Comparison of ENCODE assay signal across 23 mouse cellular contexts in the genomic region with DNA sequence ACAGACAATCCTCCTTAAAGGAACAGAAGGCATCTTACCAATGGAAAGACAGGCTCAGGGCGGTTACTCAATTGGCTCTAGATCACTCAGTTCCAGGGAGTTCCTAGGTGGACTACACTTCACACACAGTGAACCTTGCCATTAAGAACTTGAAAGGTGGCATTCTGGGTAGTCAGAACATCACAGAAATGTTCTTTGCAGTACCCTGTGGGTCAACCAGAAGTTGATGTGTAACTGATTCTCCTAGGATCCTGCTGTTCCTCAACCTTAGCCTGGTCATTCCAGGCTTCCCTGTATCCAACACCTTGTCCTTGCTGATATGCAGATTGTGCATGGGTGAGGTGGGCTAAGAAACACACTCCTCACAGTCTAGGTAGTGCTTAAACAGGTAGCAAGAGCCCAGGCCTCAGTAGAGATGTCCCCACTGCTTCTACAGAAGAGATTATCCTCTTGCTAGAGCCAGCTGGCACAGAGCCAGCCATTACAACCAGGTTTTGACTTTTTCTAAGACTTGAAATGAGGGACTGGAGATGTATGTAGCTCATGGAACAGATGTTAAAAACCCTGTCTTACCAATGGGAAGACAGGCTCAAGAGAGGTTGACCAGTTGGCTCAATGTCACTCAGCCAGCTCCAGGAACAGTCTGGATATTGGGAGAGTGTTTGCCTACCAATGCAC. TPM values are rescaled to one million over a fixed set of nuclear protein-coding genes. Genes with fewer than 3 reads are reported as not detected.
DNase-seq lines count a peak whose midpoint lies in the region; ATAC-seq and TF ChIP-seq lines count a peak whose summit lies in the region.
"Had no signal": no experiment of that assay in that cellular context is flagged by ENCODE, and none has a peak within 500 bp of the region (broad histone marks: within the 10 kb centered on the region; RNA-seq: fewer than 3 reads in every experiment).

No protein-coding gene starts in this region.

- H3K4me3 ChIP-seq in kidney, embryonic 14.5 days (ENCODE audit: low read length): no peak overlapping the region
- no peak overlapping the region for H3K4me3 ChIP-seq in ES-Bruce4 (ENCODE audit: low read depth, low read length)
- no peak overlapping the region for H3K4me3 ChIP-seq in liver, embryonic 12.5 days
- H3K4me3 ChIP-seq: embryonic facial prominence, embryonic 13.5 days; erythroblast, embryonic 14.5 days; forebrain, embryonic 13.5 days; heart, embryonic 10.5 days; hindbrain, embryonic 10.5 days had no signal

- WGBS in kidney, embryonic 14.5 days: 96% methylated on average over 1 of the region's 1 CpGs
- WGBS in liver, embryonic 12.5 days (ENCODE audit: insufficient replicate concordance): 76% methylated on average over 1 of the region's 1 CpGs

- ATAC-seq in kidney, embryonic 14.5 days (ENCODE audit: low FRiP score, low TSS enrichment): no peak
- no peak for ATAC-seq in liver, embryonic 12.5 days
- ATAC-seq: forebrain, embryonic 13.5 days; intestine, postnatal 0 days; liver, postnatal 0 days; Patski had no signal

- no peaks in the 10 kb centered on the region for H3K27me3 ChIP-seq in kidney, embryonic 14.5 days (ENCODE audit: control insufficient read depth, insufficient read depth, low read length)
- H3K27me3 ChIP-seq in ES-Bruce4 (ENCODE audit: control insufficient read depth, insufficient read depth, low read length, poor library complexity, severe bottlenecking): no peaks in the 10 kb centered on the region
- H3K27me3 ChIP-seq in liver, embryonic 12.5 days (replicated peaks): peaks cover 16% of the 10 kb centered on the region
- H3K27me3 ChIP-seq: embryonic facial prominence, embryonic 13.5 days; forebrain, embryonic 13.5 days; Patski had no signal

- peaks cover 3% of the 10 kb centered on the region; the same call in 1 of the 2 replicates for H3K36me3 ChIP-seq in kidney, embryonic 14.5 days (ENCODE audit: control insufficient read depth, insufficient read depth, low read length)
- no peaks in the 10 kb centered on the region for H3K36me3 ChIP-seq in ES-Bruce4 (ENCODE audit: control insufficient read depth, insufficient read depth, low read length, poor library complexity, severe bottlenecking)
- peaks cover 17% of the 10 kb centered on the region; the same call in 1 of the 2 replicates for H3K36me3 ChIP-seq in liver, embryonic 12.5 days

- DNase-seq in kidney, adult 18-20 months: peak; percentile 46
- peak; percentile 21 for DNase-seq in adipocyte (ENCODE audit: low spot score)
- peak; percentile 27 for DNase-seq in kidney, postnatal 14 days
- DNase-seq in ovary, postnatal 14 days (ENCODE audit: low spot score): no peak
- DNase-seq: adrenal gland, adult 8-10 months; cerebellum, adult 8-10 months; cerebellum, postnatal 36 days; embryo, embryonic 11 days; gastrocnemius, adult 2 months; liver, postnatal 0 days; lung, postnatal 10 days; right cerebral cortex, postnatal 25 days had no signal

- peaks cover 8% of the 10 kb centered on the region; the same call in 1 of the 2 replicates for H3K4me1 ChIP-seq in kidney, embryonic 14.5 days (ENCODE audit: control insufficient read depth, insufficient read depth, low read length)
- peaks cover 9% of the 10 kb centered on the region for H3K4me1 ChIP-seq in ES-Bruce4 (ENCODE audit: control insufficient read depth, insufficient read depth, low read length)
- H3K4me1 ChIP-seq in liver, embryonic 12.5 days: peaks cover 41% of the 10 kb centered on the region

- no peaks in the 10 kb centered on the region for H3K9me3 ChIP-seq in kidney, embryonic 14.5 days (ENCODE audit: control insufficient read depth, low read length)
- no peaks in the 10 kb centered on the region for H3K9me3 ChIP-seq in ES-Bruce4 (replicated peaks; ENCODE audit: control insufficient read depth, insufficient read depth, low read length, poor library complexity, severe bottlenecking)
- no peaks in the 10 kb centered on the region for H3K9me3 ChIP-seq in liver, embryonic 12.5 days (replicated peaks)
- H3K9me3 ChIP-seq: forebrain, embryonic 13.5 days; heart, embryonic 10.5 days; hindbrain, embryonic 10.5 days had no signal

- TF ChIP-seq EP300 in ES-Bruce4 (IDR thresholded peaks at IDR 0.05; ENCODE audit: insufficient read depth, low read depth, low read length): no peak

- no peak overlapping the region for H3K9ac ChIP-seq in kidney, embryonic 14.5 days (ENCODE audit: low read depth, low read length)
- H3K9ac ChIP-seq in ES-Bruce4 (ENCODE audit: low read depth, poor library complexity, severe bottlenecking): no peak overlapping the region
- H3K9ac ChIP-seq in liver, embryonic 12.5 days: no peak overlapping the region
- H3K9ac ChIP-seq: embryonic facial prominence, embryonic 13.5 days; forebrain, embryonic 13.5 days; liver, postnatal 0 days had no signal

- TF ChIP-seq POLR2A in ES-Bruce4 (IDR thresholded peaks at IDR 0.05; ENCODE audit: insufficient read depth, low read length): no peak

- TF ChIP-seq CTCF in ES-Bruce4 (IDR thresholded peaks at IDR 0.05; ENCODE audit: low read depth, low read length): no peak

- H3K4me2 ChIP-seq in kidney, embryonic 14.5 days (replicated peaks; ENCODE audit: low read depth, low read length): no peak overlapping the region
- H3K4me2 ChIP-seq in liver, embryonic 12.5 days: no peak overlapping the region
- H3K4me2 ChIP-seq: embryonic facial prominence, embryonic 13.5 days; forebrain, embryonic 13.5 days; midbrain, embryonic 11.5 days had no signal

- H3K27ac ChIP-seq in kidney, embryonic 14.5 days (ENCODE audit: low read depth, low read length): no peak overlapping the region
- H3K27ac ChIP-seq in ES-Bruce4 (ENCODE audit: insufficient read depth, low read length): 0 out of 2 replicates have a peak overlapping the region, but pooled peaks have one; percentile 21
- H3K27ac ChIP-seq in liver, embryonic 12.5 days: no peak overlapping the region
- H3K27ac ChIP-seq: embryonic facial prominence, embryonic 13.5 days; forebrain, embryonic 13.5 days; heart, embryonic 10.5 days; hindbrain, embryonic 10.5 days had no signal

RNA-seq across cellular contexts. Expression of a gene that starts 4.3 kb away (rescaled TPM):
- polyA plus RNA-seq in kidney, embryonic 14.5 days (2014; fragmentation: Nextera tagmentation; extraction: Ambion mirVana): 6.2 and 7.6 TPM in 2 replicates
- polyA plus RNA-seq in ES-Bruce4 (2011; ENCODE audit: insufficient read depth, insufficient read length, low read depth, missing spikeins): 56.0 and 61.1 TPM in 2 replicates
- 2.2 and 3.1 TPM in 2 replicates for polyA plus RNA-seq in liver, embryonic 12.5 days (2016; fragmentation: Nextera tagmentation; extraction: Ambion mirVana)
